ENCODE assay signal across 8 mouse cellular contexts in the genomic region with DNA sequence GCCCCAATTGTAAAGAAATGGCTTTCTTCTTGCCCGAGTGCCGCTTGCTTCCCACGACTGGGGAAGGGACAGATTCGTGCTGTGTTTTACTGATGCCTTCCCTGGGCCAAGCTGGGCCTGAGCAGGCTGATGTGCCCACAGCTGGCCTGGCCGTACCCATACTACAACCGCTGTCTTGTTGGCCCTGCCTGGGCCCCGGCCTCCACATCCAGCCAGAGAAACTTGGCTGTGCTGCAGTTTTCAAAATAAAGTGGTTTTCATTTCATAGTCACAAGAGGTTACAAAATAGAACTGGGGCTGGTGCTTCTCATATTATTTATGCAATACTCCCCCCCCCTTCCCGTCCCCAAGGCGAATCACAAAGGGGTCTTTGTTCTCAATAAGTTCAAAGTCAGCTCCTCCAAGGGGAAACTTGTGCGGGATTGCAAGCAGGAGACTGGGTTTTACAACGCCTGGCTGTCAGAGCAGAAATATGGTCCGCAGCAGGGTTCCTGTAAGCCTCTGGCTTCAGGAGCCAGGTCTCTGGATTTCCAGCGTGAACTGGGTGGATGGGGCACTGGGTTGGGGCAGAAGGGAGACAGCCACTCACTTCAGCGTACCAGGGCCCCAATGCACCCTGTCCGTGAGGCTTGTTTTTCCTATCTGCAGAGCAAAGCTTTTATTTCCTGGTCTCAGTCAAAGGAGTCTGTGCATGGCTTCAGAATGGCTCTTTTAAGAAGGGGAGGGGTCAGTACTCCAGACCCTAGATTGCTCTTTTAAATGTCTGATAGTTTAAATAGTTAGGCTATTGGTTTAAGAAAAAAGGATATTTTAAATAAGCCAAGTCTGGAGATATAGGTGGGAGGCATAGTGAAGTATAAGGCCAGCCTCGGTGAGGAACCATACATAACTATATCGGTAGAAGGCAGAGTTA.
A peak's percentile ranks its signal among the peaks of the same experiment; 100 is the strongest.
DNase-seq lines count a peak whose midpoint lies in the region; ATAC-seq and TF ChIP-seq lines count a peak whose summit lies in the region.

No protein-coding gene starts in this region.

- ATAC-seq in embryonic facial prominence, embryonic 12.5 days (ENCODE audit: insufficient number of reproducible peaks, insufficient read depth, low FRiP score, low TSS enrichment), result peak; percentile 61
- peak; percentile 20 for ATAC-seq in granulocyte monocyte progenitor cell, adult 5-6 weeks (replicated peaks; ENCODE audit: poor library complexity, severe bottlenecking)
- peak; percentile 77 for ATAC-seq in midbrain, embryonic 13.5 days
- ATAC-seq in monocyte, adult 5-6 weeks (replicated peaks; ENCODE audit: insufficient number of reproducible peaks, low FRiP score, low TSS enrichment, poor library complexity, severe bottlenecking), result no peak

- H3K27me3 ChIP-seq in embryonic facial prominence, embryonic 12.5 days, result no peaks in the 10 kb centered on the region
- no peaks in the 10 kb centered on the region; the same call in 1 of the 2 replicates for H3K27me3 ChIP-seq in midbrain, embryonic 13.5 days

- 32% methylated on average over 17 of the region's 17 CpGs for WGBS in embryonic facial prominence, embryonic 12.5 days
- WGBS in midbrain, embryonic 13.5 days, result 21% methylated on average over 17 of the region's 17 CpGs

- H3K9me3 ChIP-seq in embryonic facial prominence, embryonic 12.5 days, result no peaks in the 10 kb centered on the region
- no peaks in the 10 kb centered on the region for H3K9me3 ChIP-seq in midbrain, embryonic 13.5 days

- H3K9ac ChIP-seq in embryonic facial prominence, embryonic 12.5 days, result no peak overlapping the region
- peak overlapping the region; percentile 21; the same call in 1 of the 2 replicates for H3K9ac ChIP-seq in midbrain, embryonic 13.5 days (replicated peaks)

- DNase-seq in right cerebral cortex, postnatal 10 days (ENCODE audit: low spot score in 2 of 2), result peak; percentile 62 to 69
- no peak for DNase-seq in right cerebral cortex, postnatal 14 days
- DNase-seq in left cerebral cortex, adult 2 months (ENCODE audit: extremely low spot score in 1 of 2, low spot score in 2 of 2), result no peak
- no peak for DNase-seq in adrenal gland, postnatal 10 days

- H3K27ac ChIP-seq in embryonic facial prominence, embryonic 12.5 days, result peak overlapping the region; percentile 88
- peak overlapping the region; percentile 63 for H3K27ac ChIP-seq in left cerebral cortex, adult 2 months
- peak overlapping the region; percentile 85 for H3K27ac ChIP-seq in midbrain, embryonic 13.5 days

- H3K4me3 ChIP-seq in embryonic facial prominence, embryonic 12.5 days, result no peak overlapping the region
- H3K4me3 ChIP-seq in left cerebral cortex, adult 2 months, result no peak overlapping the region
- no peak overlapping the region for H3K4me3 ChIP-seq in midbrain, embryonic 13.5 days (replicated peaks)

- intact Hi-C loops in left cerebral cortex, adult 2 months (cut with DNase I), result no loop called here

- TF ChIP-seq CTCF in left cerebral cortex, adult 2 months (IDR thresholded peaks at IDR 0.05), result no peak

- no peak overlapping the region for H3K4me2 ChIP-seq in embryonic facial prominence, embryonic 12.5 days (replicated peaks)
- H3K4me2 ChIP-seq in midbrain, embryonic 13.5 days (replicated peaks), result no peak overlapping the region

- H3K36me3 ChIP-seq in embryonic facial prominence, embryonic 12.5 days, result no peaks in the 10 kb centered on the region
- no peaks in the 10 kb centered on the region for H3K36me3 ChIP-seq in midbrain, embryonic 13.5 days

- peaks cover 25% of the 10 kb centered on the region for H3K4me1 ChIP-seq in embryonic facial prominence, embryonic 12.5 days
- H3K4me1 ChIP-seq in midbrain, embryonic 13.5 days (replicated peaks), result peaks cover 31% of the 10 kb centered on the region

Comparison
In these comparisons a context has a peak if more than half of its experiments do, and no peak if none do; other contexts are left out.
1. DNase-seq: peak in right cerebral cortex, postnatal 10 days (2 of 2); none in right cerebral cortex, postnatal 14 days (single experiment), left cerebral cortex, adult 2 months (0 of 2) and adrenal gland, postnatal 10 days (single experiment).
2. Peak in every context shown above with its lines, with median percentiles within 50 percentile points of each other: H3K27ac ChIP-seq.